Mouse (Mus musculus) MEL (cell line): ENCODE data around the gene Reep1. TPM values are rescaled to one million over a fixed set of nuclear protein-coding genes. Genes with fewer than 3 reads are reported as not detected.

ENCODE experiments used
- DNase-seq: peaks from one replicate; pipeline ENCODE4 v3.0.0; 2011; ENCODE audit warnings: low read depth, low spot score
- H3K27ac ChIP-seq: 2 replicates; pipeline ENCODE4 v1.5.1; 2012; ENCODE audit warnings: low read depth, mild to moderate bottlenecking, control low read depth, low read length, moderate library complexity; ENCODE audit not compliant: control insufficient read depth
- H3K27me3 ChIP-seq, 2 experiments: fragments of 150-350 bp in 1 of 2; sonication (generic) in 1 of 2; 2 replicates each; pipeline ENCODE4 v1.6.1; 2012; ENCODE audit warnings: low read length in 2 of 2, mild to moderate bottlenecking in 2 of 2, improper control_type of control experiment in 1 of 2, moderate library complexity in 1 of 2; ENCODE audit not compliant: insufficient read depth in 2 of 2, control insufficient read depth in 1 of 2
- H3K36me3 ChIP-seq, 2 experiments: 2 replicates each; pipeline ENCODE4 v1.6.1; 2012 to 2014; ENCODE audit warnings: low read length in 2 of 2, improper control_type of control experiment in 1 of 2, inconsistent platforms in 1 of 2, mild to moderate bottlenecking in 1 of 2; ENCODE audit not compliant: insufficient read depth in 2 of 2, control insufficient read depth in 1 of 2
- H3K4me1 ChIP-seq, 2 experiments: fragments of 150-350 bp in 1 of 2; sonication (generic) in 1 of 2; 2 replicates each; pipeline ENCODE4 v1.6.1; 2012; ENCODE audit warnings: low read length in 2 of 2, improper control_type of control experiment in 1 of 2, mild to moderate bottlenecking in 1 of 2; ENCODE audit not compliant: insufficient read depth in 2 of 2, control insufficient read depth in 1 of 2
- H3K4me3 ChIP-seq, 2 experiments: fragments of 150-350 bp in 1 of 2; sonication (generic) in 1 of 2; 2 replicates each; pipeline ENCODE4 v1.5.1; 2012; ENCODE audit warnings: low read depth in 2 of 2, low read length in 2 of 2, mild to moderate bottlenecking in 2 of 2, moderate library complexity in 2 of 2, control low read depth in 1 of 2, improper control_type of control experiment in 1 of 2; ENCODE audit not compliant: control insufficient read depth in 1 of 2, insufficient read depth in 1 of 2
- H3K79me2 ChIP-seq: 2 replicates; pipeline ENCODE4 v1.6.1; 2012; ENCODE audit warnings: mild to moderate bottlenecking, low read length, moderate library complexity; ENCODE audit not compliant: control insufficient read depth, poor library complexity, insufficient read depth
- H3K9ac ChIP-seq: 2 replicates; pipeline ENCODE4 v1.6.1; 2012; ENCODE audit warnings: low read depth, mild to moderate bottlenecking, control low read depth, low read length, moderate library complexity; ENCODE audit not compliant: control insufficient read depth, poor library complexity, severe bottlenecking
- H3K9me3 ChIP-seq: fragments of 150-350 bp; sonication (generic); replicated peaks from 2 replicates; pipeline ENCODE4 v1.6.1; 2012; ENCODE audit warnings: mild to moderate bottlenecking, low read length, improper control_type of control experiment, moderate library complexity; ENCODE audit not compliant: insufficient read depth
- BHLHE40 ChIP-seq: IDR thresholded peaks from 2 replicates; pipeline ENCODE4 v1.6.1; 2012; ENCODE audit warnings: low read depth, mild to moderate bottlenecking, inconsistent platforms, low read length, improper control_type of control experiment, borderline replicate concordance
- CHD1 ChIP-seq: IDR thresholded peaks from 2 replicates; pipeline ENCODE4 v1.6.1; 2012; ENCODE audit warnings: low read depth, mild to moderate bottlenecking, inconsistent platforms, low read length, improper control_type of control experiment
- CHD2 ChIP-seq: IDR thresholded peaks from 2 replicates; pipeline ENCODE4 v1.6.1; 2011; ENCODE audit warnings: low read length, improper control_type of control experiment
- CTCF ChIP-seq, 3 experiments: IDR thresholded peaks in 2 of 3; conservative IDR thresholded peaks in 1 of 3; 2 replicates each; pipeline ENCODE4 v1.5.1; 2011 to 2012; ENCODE audit warnings: low read length in 3 of 3, low read depth in 2 of 3, mild to moderate bottlenecking in 2 of 3, improper control_type of control experiment in 1 of 3, inconsistent platforms in 1 of 3, mixed read lengths in 1 of 3, moderate library complexity in 1 of 3; ENCODE audit not compliant: control insufficient read depth in 1 of 3, insufficient read depth in 1 of 3, poor library complexity in 1 of 3, severe bottlenecking in 1 of 3
- E2F4 ChIP-seq: IDR thresholded peaks from 2 replicates; pipeline ENCODE4 v1.6.1; 2011; ENCODE audit warnings: low read depth, low read length, improper control_type of control experiment, borderline replicate concordance
- ELF1 ChIP-seq: IDR thresholded peaks from 2 replicates; pipeline ENCODE4 v1.6.1; 2014; ENCODE audit warnings: low read depth, mild to moderate bottlenecking, inconsistent platforms, low read length, improper control_type of control experiment, moderate library complexity
- EP300 ChIP-seq, 2 experiments: IDR thresholded peaks; 2 replicates each; pipeline ENCODE4 v1.6.1; 2011; ENCODE audit warnings: improper control_type of control experiment in 2 of 2, low read length in 2 of 2, low read depth in 1 of 2, mild to moderate bottlenecking in 1 of 2
- ETS1 ChIP-seq: IDR thresholded peaks from 2 replicates; pipeline ENCODE4 v1.6.1; 2012; ENCODE audit warnings: low read depth, mild to moderate bottlenecking, inconsistent platforms, low read length, improper control_type of control experiment, moderate library complexity
- GABPA ChIP-seq: IDR thresholded peaks from 2 replicates; pipeline ENCODE4 v1.6.1; 2012; ENCODE audit warnings: low read depth, mild to moderate bottlenecking, inconsistent platforms, low read length, improper control_type of control experiment, moderate library complexity
- GATA1 ChIP-seq: IDR thresholded peaks from 2 replicates; pipeline ENCODE4 v1.6.1; 2011; ENCODE audit warnings: low read depth, low read length, improper control_type of control experiment
- HCFC1 ChIP-seq: IDR thresholded peaks from 2 replicates; pipeline ENCODE4 v1.6.1; 2012; ENCODE audit warnings: low read depth, mild to moderate bottlenecking, inconsistent platforms, low read length, improper control_type of control experiment, moderate library complexity
- KAT2A ChIP-seq: conservative IDR thresholded peaks from 2 replicates; pipeline ENCODE4 v1.6.1; 2012; ENCODE audit warnings: low read depth, low read length, improper control_type of control experiment, inconsistent platforms
- MAFK ChIP-seq: IDR thresholded peaks from 2 replicates; pipeline ENCODE4 v1.6.1; 2011; ENCODE audit warnings: low read depth, mild to moderate bottlenecking, low read length, improper control_type of control experiment, borderline replicate concordance
- MAX ChIP-seq: IDR thresholded peaks from 2 replicates; pipeline ENCODE4 v1.6.1; 2011; ENCODE audit warnings: low read length, improper control_type of control experiment
- MXI1 ChIP-seq: IDR thresholded peaks from 2 replicates; pipeline ENCODE4 v1.6.1; 2011; ENCODE audit warnings: mild to moderate bottlenecking, low read depth, low read length, improper control_type of control experiment
- MYC ChIP-seq: IDR thresholded peaks from 2 replicates; pipeline ENCODE4 v1.6.1; 2011; ENCODE audit warnings: low read depth, mild to moderate bottlenecking, low read length, improper control_type of control experiment, moderate library complexity
- NELFE ChIP-seq: IDR thresholded peaks from 2 replicates; pipeline ENCODE4 v1.6.1; 2011; ENCODE audit warnings: low read depth, low read length, improper control_type of control experiment
- NRF1 ChIP-seq: IDR thresholded peaks from 2 replicates; pipeline ENCODE4 v1.6.1; 2014; ENCODE audit warnings: low read depth, mild to moderate bottlenecking, inconsistent platforms, low read length, improper control_type of control experiment, moderate library complexity; ENCODE audit not compliant: poor library complexity, insufficient read depth, severe bottlenecking
- POLR2A ChIP-seq, 2 experiments: IDR thresholded peaks; 2 replicates each; pipeline ENCODE4 v1.6.1; 2011 to 2012; ENCODE audit warnings: low read length in 2 of 2, mild to moderate bottlenecking in 2 of 2, control low read depth in 1 of 2, improper control_type of control experiment in 1 of 2, low read depth in 1 of 2, moderate library complexity in 1 of 2; ENCODE audit not compliant: control insufficient read depth in 1 of 2, insufficient read depth in 1 of 2, poor library complexity in 1 of 2
- POLR2AphosphoS2 ChIP-seq: IDR thresholded peaks from 2 replicates; pipeline ENCODE4 v1.6.1; 2011; ENCODE audit warnings: low read length, improper control_type of control experiment
- RCOR1 ChIP-seq: IDR thresholded peaks from 2 replicates; pipeline ENCODE4 v1.6.1; 2012; ENCODE audit warnings: low read depth, mild to moderate bottlenecking, inconsistent platforms, low read length, improper control_type of control experiment
- SIN3A ChIP-seq: IDR thresholded peaks from 2 replicates; pipeline ENCODE4 v1.6.1; 2012; ENCODE audit warnings: low read length, improper control_type of control experiment, inconsistent platforms
- SMC3 ChIP-seq: IDR thresholded peaks from 2 replicates; pipeline ENCODE4 v1.6.1; 2011; ENCODE audit warnings: low read depth, low read length, improper control_type of control experiment
- TAL1 ChIP-seq: IDR thresholded peaks from 2 replicates; pipeline ENCODE4 v1.6.1; 2012; ENCODE audit warnings: mild to moderate bottlenecking, inconsistent platforms, low read length, moderate library complexity, mixed read lengths
- TBP ChIP-seq: IDR thresholded peaks from 2 replicates; pipeline ENCODE4 v1.8.0; 2011; ENCODE audit warnings: low read depth, low read length, improper control_type of control experiment
- TCF12 ChIP-seq: IDR thresholded peaks from 2 replicates; pipeline ENCODE4 v1.6.1; 2014; ENCODE audit warnings: low read depth, mild to moderate bottlenecking, inconsistent platforms, low read length, improper control_type of control experiment, moderate library complexity
- UBTF ChIP-seq: IDR thresholded peaks from 2 replicates; pipeline ENCODE4 v1.6.1; 2012; ENCODE audit warnings: low read depth, mild to moderate bottlenecking, inconsistent platforms, low read length, improper control_type of control experiment, moderate library complexity, borderline replicate concordance; ENCODE audit not compliant: insufficient read depth
- USF1 ChIP-seq: IDR thresholded peaks from 2 replicates; pipeline ENCODE4 v1.6.1; 2014; ENCODE audit warnings: low read depth, mild to moderate bottlenecking, inconsistent platforms, low read length, improper control_type of control experiment, moderate library complexity
- ZKSCAN1 ChIP-seq: IDR thresholded peaks from 2 replicates; pipeline ENCODE4 v1.6.1; 2012; ENCODE audit warnings: low read depth, mild to moderate bottlenecking, inconsistent platforms, low read length, improper control_type of control experiment, moderate library complexity
- ZMIZ1 ChIP-seq: IDR thresholded peaks from 2 replicates; pipeline ENCODE4 v1.6.1; 2012; ENCODE audit warnings: low read depth, mild to moderate bottlenecking, inconsistent platforms, low read length, improper control_type of control experiment, moderate library complexity
- polyA plus RNA-seq, 2 experiments: library from polyadenylated mRNA; stranded (reverse) in 1 of 2; unstranded in 1 of 2; fragments of >175 nt in 1 of 2; fragments of >200 nt in 1 of 2; gene quantifications; 2 replicates each; pipeline versions ENCODE4 v1.2.1 to v1.2.4; 2012; ENCODE audit warnings: low replicate concordance in 2 of 2, low read depth in 1 of 2; ENCODE audit not compliant: insufficient read length in 2 of 2, insufficient read depth in 1 of 2, missing spikeins in 1 of 2
- total RNA-seq: library from RNA; depleted of rRNA; stranded (reverse); fragments of 300-350 nt; gene quantifications from 2 replicates; pipeline ENCODE4 v1.2.3, GENCODE M21; 2012

Reep1 gene
- total and polyA plus RNA-seq, 3 experiments = 0.12 to 0.36 TPM; not detected in 1

DNA sequence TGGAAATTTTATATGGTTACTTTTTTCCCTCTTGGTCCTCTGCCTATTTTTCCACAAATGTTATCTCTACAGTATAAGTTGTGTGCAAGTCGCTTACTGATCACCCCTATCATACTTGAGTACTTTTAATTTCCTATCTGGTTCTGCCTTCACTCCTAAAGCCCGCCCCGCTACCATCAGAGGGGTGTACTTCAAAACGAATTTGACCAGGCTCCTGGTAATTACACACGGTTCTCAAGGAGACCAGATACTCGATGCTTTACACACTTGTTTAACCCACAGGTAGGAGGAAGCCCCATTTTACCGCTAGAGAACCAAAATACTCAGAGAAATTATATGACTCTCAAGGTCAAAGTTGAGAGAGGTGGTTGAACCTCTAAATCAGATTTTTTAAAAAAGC is 115.7 kb downstream of the Reep1 start:
- Histone ChIP-seq H3K27me3 (no peaks in the 10 kb centered on the region; a peak in 1 of 4 replicates), H3K36me3 (peaks cover 0 to 13% of the 10 kb centered on the region in 2 experiments; a peak in 2 of 4 replicates), H3K79me2 (peaks cover 13% of the 10 kb centered on the region), H3K4me1 (peaks cover 0 to 10% of the 10 kb centered on the region in 2 experiments; a peak in 3 of 4 replicates), H3K27ac (peak overlapping the region; percentile 38), H3K4me3 (peak overlapping the region; percentile 73 to 87), H3K9me3 (no peaks in the 10 kb centered on the region), H3K9ac (peak overlapping the region; percentile 70)
- peak; percentile 65 for DNase-seq
- TF ChIP-seq SMC3 (no peak), GATA1 (0 out of 2 replicates have a peak, but pooled peaks have one; percentile 25), CHD1 (peak; percentile 20; the same call in 1 of the 2 replicates), CTCF (IDR thresholded peaks at IDR 0.05 in 2 of 3, conservative IDR thresholded peaks at IDR 0.05 in 1 of 3; ENCODE audit: control insufficient read depth in 1 of 3, insufficient read depth in 1 of 3, low read depth in 2 of 3, low read length in 3 of 3, poor library complexity in 1 of 3, severe bottlenecking in 1 of 3) (no peak), TCF12 (no peak), ETS1 (no peak), ZKSCAN1 (no peak)

- H3K4me3 ChIP-seq = peak overlapping the region; percentile 73 to 87
- H3K9me3 ChIP-seq = no peaks in the 10 kb centered on the region
- peaks cover 0 to 13% of the 10 kb centered on the region in 2 experiments; a peak in 2 of 4 replicates for H3K36me3 ChIP-seq
- H3K27ac ChIP-seq = peak overlapping the region; percentile 55
- peaks cover 0 to 10% of the 10 kb centered on the region in 2 experiments; a peak in 3 of 4 replicates for H3K4me1 ChIP-seq
- DNase-seq = peak; percentile 96
- peak overlapping the region; percentile 70 for H3K9ac ChIP-seq
- H3K27me3 ChIP-seq = no peaks in the 10 kb centered on the region; a peak in 1 of 4 replicates
- H3K79me2 ChIP-seq = peaks cover 13% of the 10 kb centered on the region
- TF ChIP-seq MAX (peak; percentile 84), MAFK (no peak), RCOR1 (0 out of 2 replicates have a peak, but pooled peaks have one; percentile 41), EP300 (IDR thresholded peaks at IDR 0.05; ENCODE audit: low read depth in 1 of 2, low read length in 2 of 2) (0 out of 4 replicates have a peak, but pooled peaks of 1 of the 2 experiments have one; percentile 43), SIN3A (peak; percentile 99), ETS1 (peak; percentile 60; the same call in 1 of the 2 replicates), GATA1 (0 out of 2 replicates have a peak, but pooled peaks have one; percentile 12), USF1 (0 out of 2 replicates have a peak, but pooled peaks have one; percentile 19), HCFC1 (peak; percentile 92), UBTF (no peak), KAT2A (peak; percentile 51; the same call in 1 of the 2 replicates), CHD2 (no peak), NELFE (peak; percentile 93), CHD1 (peak; percentile 93), ZMIZ1 (peak; percentile 88; the same call in 1 of the 2 replicates), TBP (peak; percentile 77), POLR2A (IDR thresholded peaks at IDR 0.05; ENCODE audit: control insufficient read depth in 1 of 2, insufficient read depth in 1 of 2, low read depth in 1 of 2, low read length in 2 of 2, poor library complexity in 1 of 2) (peak; percentile 92 to 94), TCF12 (peak; percentile 72), ELF1 (peak; percentile 84), NRF1 (0 out of 2 replicates have a peak, but pooled peaks have one; percentile 7), E2F4 (peak; percentile 63; the same call in 1 of the 2 replicates), MYC (peak; percentile 88), MXI1 (peak; percentile 99), GABPA (no peak), POLR2AphosphoS2 (peak; percentile 87), BHLHE40 (peak; percentile 71; the same call in 1 of the 2 replicates), TAL1 (no peak)
These were observed 116.1 kb downstream of the Reep1 start for GRCm38 (mm10) chr6:71823488-71823887.
